Mouse (Mus musculus) left cerebral cortex, adult 2 months (tissue): ENCODE measurements around the gene Mapk10. TPM values are rescaled to one million over a fixed set of nuclear protein-coding genes. Genes with fewer than 3 reads are reported as not detected.
A peak's percentile ranks its signal among the peaks of the same experiment; 100 is the strongest.

Experiments used
- DNase-seq, 2 experiments: peaks; one replicate each; pipeline ENCODE4 v3.0.0; 2021 to 2022; ENCODE audit warnings: low spot score in 2 of 2, mixed read lengths in 1 of 2; ENCODE audit errors: extremely low spot score in 1 of 2
- H3K27ac ChIP-seq: fragments of 200-600 bp; 2 replicates; pipeline ENCODE4 v1.8.1; 2022
- H3K4me3 ChIP-seq: fragments of 200-600 bp; 2 replicates; pipeline ENCODE4 v1.8.1; 2022
- CTCF ChIP-seq: fragments of 200-600 bp; IDR thresholded peaks from 2 replicates; pipeline ENCODE4 v1.8.1; 2022; ENCODE audit warnings: antibody characterized with exemption, mild to moderate bottlenecking, moderate library complexity
- intact Hi-C: fragments of 180-260 bp; cut with DNase I; formaldehyde crosslinking; loops from one replicate; pipeline ENCODE4 v1.15.1; 2025
- total RNA-seq, 2 experiments: library from RNA; stranded (reverse); gene quantifications; 2 replicates each; pipeline ENCODE4 v1.2.3; 2021

The Mapk10 gene
- total RNA-seq, 2 experiments from 2014 or later, result 475 to 532 TPM

DNA sequence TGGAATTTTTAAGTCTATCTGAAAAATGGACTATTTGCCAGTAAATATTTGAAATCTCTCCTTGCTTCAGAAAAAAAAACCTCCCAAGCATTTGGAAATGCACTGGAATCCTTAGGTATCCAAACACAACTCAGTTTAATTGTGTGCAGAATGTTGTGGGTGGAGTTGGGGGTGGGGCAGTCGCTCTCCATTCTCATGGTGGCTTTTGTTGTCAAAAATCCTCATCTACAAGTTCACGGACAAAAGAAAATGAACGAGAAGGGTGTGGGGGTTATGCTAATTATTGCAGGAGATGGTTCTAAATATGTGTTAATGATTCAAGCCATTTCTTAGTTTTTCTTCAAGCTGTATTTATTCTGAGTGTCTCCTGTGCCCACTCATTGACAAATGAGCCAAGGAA lies 49.6 kb downstream of the Mapk10 start:
- DNase-seq, result no peak
- no peak for TF ChIP-seq CTCF
- intact Hi-C loops, result loop anchor here (1.0 to 5.0 kb wide), 2 partner anchors 50 to 139 kb away; partner anchors contain the start of gene Mapk10
- Histone ChIP-seq H3K27ac (peak overlapping the region; percentile 77), H3K4me3 (no peak overlapping the region)

- Histone ChIP-seq H3K4me3 (no peak overlapping the region), H3K27ac (peak overlapping the region; percentile 77)
- intact Hi-C loops, result loop anchor here (1.0 to 5.0 kb wide), 2 partner anchors 50 to 139 kb away; partner anchors contain the start of gene Mapk10
- no peak for TF ChIP-seq CTCF
- DNase-seq, result peak in 1 of 2 experiments; percentile 34
Measured at GRCm38 (mm10) chr5:103161196-103161540, 50.0 kb downstream of the Mapk10 start.

GRCm38 (mm10) chr5:103160314-103161195 lies 50.6 kb downstream of the Mapk10 start:
- intact Hi-C loops, result loop anchor here (1.0 to 5.0 kb wide), 2 partner anchors 51 to 138 kb away; partner anchors contain the start of gene Mapk10

DNA sequence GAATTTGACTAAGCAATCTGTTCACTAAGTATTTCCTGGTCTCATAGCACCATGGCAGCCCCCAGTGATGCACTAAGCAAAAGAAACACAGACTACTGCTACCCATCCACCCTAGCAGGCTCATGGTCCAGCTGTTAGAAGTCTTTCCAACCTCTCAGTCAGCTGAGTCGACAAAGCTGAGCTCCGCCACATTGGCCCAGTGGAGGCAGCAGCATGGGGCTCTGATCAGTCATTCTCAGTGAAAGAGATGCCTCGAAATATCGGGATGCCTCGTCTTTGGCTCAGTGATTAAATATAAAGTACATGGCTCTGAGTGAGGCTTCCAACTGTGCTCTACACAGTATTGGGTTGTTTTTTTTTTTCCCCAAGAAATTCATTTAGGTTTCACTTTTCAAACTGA lies 70.2 kb downstream of the Mapk10 start:
- Histone ChIP-seq H3K4me3 (no peak overlapping the region), H3K27ac (no peak overlapping the region)
- TF ChIP-seq CTCF, result no peak
- intact Hi-C loops, result no loop called here
- DNase-seq, result no peak

More at GRCm38 (mm10) chr5:103160314-103161195, 50.6 kb downstream of the Mapk10 start:
- Histone ChIP-seq H3K4me3 (peak overlapping the region; percentile 18; the same call in 1 of the 2 replicates), H3K27ac (peak overlapping the region; percentile 77; the same call in 1 of the 2 replicates)
- no peak for TF ChIP-seq CTCF
- no peak for DNase-seq

DNA sequence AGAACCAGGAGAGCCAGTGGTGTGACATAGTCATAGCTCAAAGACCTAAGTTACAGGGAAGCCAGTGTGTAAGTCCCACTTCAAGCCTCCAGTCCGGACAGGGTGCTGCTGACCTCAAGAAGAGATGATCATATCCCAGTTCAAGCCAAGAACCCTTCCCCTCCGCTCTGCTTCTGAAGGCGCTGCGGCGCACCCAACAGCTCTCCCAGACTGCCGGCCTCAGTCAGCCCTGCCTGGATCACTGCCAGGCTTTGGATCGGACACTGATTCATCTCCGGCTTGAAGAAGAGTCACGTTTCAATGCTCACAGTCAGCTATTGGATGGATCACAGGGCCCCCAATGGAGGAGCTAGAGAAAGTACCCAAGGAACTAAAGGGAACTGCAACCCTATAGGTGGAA lies 76.3 kb downstream of the Mapk10 start:
- intact Hi-C loops, result no loop called here
- H3K27ac ChIP-seq, result 0 out of 2 replicates have a peak overlapping the region, but pooled peaks have one; percentile 6
- TF ChIP-seq CTCF, result no peak
- DNase-seq, result peak; percentile 35 to 43
- no peak overlapping the region for H3K4me3 ChIP-seq

- intact Hi-C loops, result no loop called here
- TF ChIP-seq CTCF, result no peak
- Histone ChIP-seq H3K27ac (peak overlapping the region; percentile 28; the same call in 1 of the 2 replicates), H3K4me3 (no peak overlapping the region)
- no peak for DNase-seq
Measured at GRCm38 (mm10) chr5:103133626-103134025, 77.5 kb downstream of the Mapk10 start.

GRCm38 (mm10) chr5:103132814-103133213 lies 78.3 kb downstream of the Mapk10 start:
- Histone ChIP-seq H3K4me3 (no peak overlapping the region), H3K27ac (no peak overlapping the region)
- DNase-seq, result no peak
- TF ChIP-seq CTCF, result peak; percentile 56
- intact Hi-C loops, result no loop called here

GRCm38 (mm10) chr5:103119618-103120017 lies 91.5 kb downstream of the Mapk10 start:
- intact Hi-C loops, result no loop called here
- H3K27ac ChIP-seq, result no peak overlapping the region
- DNase-seq, result no peak
- TF ChIP-seq CTCF, result no peak
- H3K4me3 ChIP-seq, result no peak overlapping the region

DNA sequence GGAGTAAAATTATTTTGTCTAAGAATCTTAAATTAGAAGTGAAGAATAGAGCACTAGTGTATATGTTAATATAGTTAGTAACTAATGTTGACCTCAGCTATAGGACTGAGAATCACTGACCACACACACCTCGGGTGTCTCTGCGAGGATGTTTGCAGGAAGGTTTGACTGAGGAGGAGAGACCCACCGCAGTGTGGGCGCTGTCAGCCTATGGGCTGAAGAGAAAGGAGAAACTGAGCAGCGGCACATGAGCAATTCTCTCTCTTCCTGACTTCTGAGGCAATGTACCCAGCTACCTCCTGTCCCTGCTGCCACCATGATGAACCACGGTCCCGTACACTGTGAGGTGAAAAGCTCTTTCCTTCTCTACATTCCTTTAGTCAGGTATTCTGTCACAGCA lies 95.6 kb downstream of the Mapk10 start:
- no peak overlapping the region for H3K27ac ChIP-seq
- intact Hi-C loops, result no loop called here

DNA sequence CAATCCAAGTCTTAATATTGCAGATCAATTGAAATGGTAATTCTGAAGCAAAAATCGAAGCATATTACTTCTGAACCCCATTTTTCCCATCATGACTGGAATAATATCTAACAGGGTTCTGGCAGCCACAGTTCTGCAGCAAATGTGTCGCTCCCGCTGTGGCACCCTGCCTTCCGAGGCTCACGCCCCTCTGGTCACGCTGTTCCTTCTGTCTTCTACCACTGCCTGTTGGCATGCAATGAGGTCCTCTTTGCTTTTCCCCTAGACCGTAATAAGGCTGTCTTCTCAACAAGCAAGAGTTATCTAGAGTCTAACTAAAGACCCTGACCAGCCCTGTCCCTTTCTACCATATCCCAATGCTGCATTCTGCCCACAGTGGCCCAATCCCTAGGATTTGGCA lies 98.7 kb downstream of the Mapk10 start:
- H3K4me3 ChIP-seq, result no peak overlapping the region
- no peak for TF ChIP-seq CTCF
- H3K27ac ChIP-seq, result no peak overlapping the region
- no peak for DNase-seq
- intact Hi-C loops, result no loop called here

More for the DNA sequence above, 95.6 kb downstream of the Mapk10 start:
- H3K4me3 ChIP-seq, result no peak overlapping the region
- no peak for DNase-seq
- TF ChIP-seq CTCF, result no peak

DNA sequence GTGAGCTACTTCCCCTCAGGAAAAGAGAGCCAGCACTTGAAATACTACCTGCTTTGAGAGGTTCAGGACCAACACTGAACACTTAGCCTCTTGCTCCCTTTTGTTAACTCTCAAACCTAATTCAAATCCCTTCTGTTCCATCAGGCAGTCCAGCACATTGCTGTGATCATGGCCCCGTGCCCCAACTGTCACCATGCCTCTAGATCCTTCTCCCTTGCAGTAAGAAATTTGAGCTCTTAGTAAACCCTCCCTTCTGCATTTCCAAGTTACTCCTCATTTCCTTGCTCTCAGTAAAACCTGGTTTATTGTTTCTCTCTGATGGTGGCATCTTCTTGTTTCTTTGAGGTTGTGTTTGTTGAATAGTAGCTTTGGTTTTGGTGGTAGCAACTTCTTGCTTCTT lies 101.7 kb downstream of the Mapk10 start:
- no peak for TF ChIP-seq CTCF
- intact Hi-C loops, result no loop called here

More for the DNA sequence above, 101.7 kb downstream of the Mapk10 start:
- DNase-seq, result no peak
- H3K4me3 ChIP-seq, result no peak overlapping the region
- H3K27ac ChIP-seq, result no peak overlapping the region
